Mouse (Mus musculus): ENCODE results near the gene Ccdc62. TPM values are rescaled to one million over a fixed set of nuclear protein-coding genes. Genes with fewer than 3 reads are reported as not detected.

Gene Ccdc62
- polyA plus RNA-seq, 1 experiment from 2014 or later = 4.7 TPM

- Histone ChIP-seq H3K9me3 (no peaks in the 10 kb centered on the region), H3K27ac (no peak overlapping the region), H3K36me3 (peaks cover 38% of the 10 kb centered on the region), H3K4me3 (replicated peaks) (no peak overlapping the region), H3K27me3 (replicated peaks) (no peaks in the 10 kb centered on the region), H3K4me1 (replicated peaks) (peaks cover 24% of the 10 kb centered on the region), H3K4me2 (replicated peaks) (no peak overlapping the region), H3K9ac (no peak overlapping the region)
- ATAC-seq = no peak
- 82% methylated on average over 26 of the region's 26 CpGs for WGBS
Observed at GRCm38 (mm10) chr5:124006082-124006873, 75.8 kb downstream of the Ccdc62 start.

- Histone ChIP-seq H3K9ac (no peak overlapping the region), H3K4me2 (replicated peaks) (no peak overlapping the region), H3K27ac (peak overlapping the region; percentile 32; the same call in 1 of the 2 replicates), H3K4me1 (replicated peaks) (peaks cover 30% of the 10 kb centered on the region), H3K36me3 (peaks cover 38% of the 10 kb centered on the region), H3K27me3 (replicated peaks) (no peaks in the 10 kb centered on the region), H3K4me3 (replicated peaks) (no peak overlapping the region), H3K9me3 (no peaks in the 10 kb centered on the region)
- WGBS = 87% methylated on average over 17 of the region's 17 CpGs
- no peak for ATAC-seq
Observed at GRCm38 (mm10) chr5:124006891-124007491, 76.5 kb downstream of the Ccdc62 start.

- Histone ChIP-seq H3K4me2 (replicated peaks) (no peak overlapping the region), H3K9ac (no peak overlapping the region), H3K4me3 (replicated peaks) (no peak overlapping the region), H3K4me1 (replicated peaks) (peaks cover 43% of the 10 kb centered on the region), H3K9me3 (no peaks in the 10 kb centered on the region), H3K36me3 (peaks cover 27% of the 10 kb centered on the region), H3K27ac (peak overlapping the region; percentile 71; the same call in 1 of the 2 replicates), H3K27me3 (replicated peaks) (no peaks in the 10 kb centered on the region)
- 76% methylated on average over 8 of the region's 8 CpGs for WGBS
- no peak for ATAC-seq
Observed at GRCm38 (mm10) chr5:124010077-124010476, 79.6 kb downstream of the Ccdc62 start.

GRCm38 (mm10) chr5:124010910-124011655 lies 80.6 kb downstream of the Ccdc62 start:
- peak overlapping the region; percentile 71 for H3K27ac ChIP-seq
- peaks cover 21% of the 10 kb centered on the region for H3K36me3 ChIP-seq
- no peak overlapping the region for H3K9ac ChIP-seq
- H3K4me2 ChIP-seq (replicated peaks) = peak overlapping the region; percentile 40
- ATAC-seq = peak; percentile 59
- H3K9me3 ChIP-seq = no peaks in the 10 kb centered on the region
- 17% methylated on average over 19 of the region's 19 CpGs for WGBS
- H3K4me1 ChIP-seq (replicated peaks) = peaks cover 43% of the 10 kb centered on the region
- no peaks in the 10 kb centered on the region for H3K27me3 ChIP-seq (replicated peaks)
- H3K4me3 ChIP-seq (replicated peaks) = no peak overlapping the region

- Histone ChIP-seq H3K9me3 (no peaks in the 10 kb centered on the region), H3K4me2 (replicated peaks) (peak overlapping the region; percentile 40), H3K4me1 (replicated peaks) (peaks cover 46% of the 10 kb centered on the region), H3K36me3 (peaks cover 18% of the 10 kb centered on the region), H3K27me3 (replicated peaks) (no peaks in the 10 kb centered on the region), H3K4me3 (replicated peaks) (no peak overlapping the region), H3K9ac (no peak overlapping the region), H3K27ac (peak overlapping the region; percentile 71)
- 32% methylated on average over 8 of the region's 8 CpGs for WGBS
- no peak for ATAC-seq
Observed at GRCm38 (mm10) chr5:124011927-124012326, 81.4 kb downstream of the Ccdc62 start.

GRCm38 (mm10) chr5:124012885-124013284 lies 82.4 kb downstream of the Ccdc62 start:
- no peaks in the 10 kb centered on the region for H3K9me3 ChIP-seq
- H3K9ac ChIP-seq = no peak overlapping the region
- 72% methylated on average over 10 of the region's 10 CpGs for WGBS
- H3K27me3 ChIP-seq (replicated peaks) = no peaks in the 10 kb centered on the region
- H3K4me1 ChIP-seq (replicated peaks) = peaks cover 53% of the 10 kb centered on the region
- no peak overlapping the region for H3K4me2 ChIP-seq (replicated peaks)
- no peak for ATAC-seq
- no peak overlapping the region for H3K27ac ChIP-seq
- no peak overlapping the region for H3K4me3 ChIP-seq (replicated peaks)
- H3K36me3 ChIP-seq = peaks cover 14% of the 10 kb centered on the region; the same call in 1 of the 2 replicates

- no peak overlapping the region for H3K9ac ChIP-seq
- H3K4me1 ChIP-seq (replicated peaks) = peaks cover 53% of the 10 kb centered on the region
- 85% methylated on average over 16 of the region's 16 CpGs for WGBS
- ATAC-seq = no peak
- no peak overlapping the region for H3K4me2 ChIP-seq (replicated peaks)
- no peaks in the 10 kb centered on the region for H3K27me3 ChIP-seq (replicated peaks)
- no peak overlapping the region for H3K27ac ChIP-seq
- H3K9me3 ChIP-seq = no peaks in the 10 kb centered on the region
- peaks cover 12% of the 10 kb centered on the region; the same call in 1 of the 2 replicates for H3K36me3 ChIP-seq
- H3K4me3 ChIP-seq (replicated peaks) = no peak overlapping the region
Observed at GRCm38 (mm10) chr5:124013747-124014146, 83.3 kb downstream of the Ccdc62 start.

GRCm38 (mm10) chr5:124014180-124014579 lies 83.7 kb downstream of the Ccdc62 start:
- Histone ChIP-seq H3K4me1 (replicated peaks) (peaks cover 54% of the 10 kb centered on the region), H3K9me3 (no peaks in the 10 kb centered on the region), H3K27me3 (replicated peaks) (no peaks in the 10 kb centered on the region), H3K27ac (0 out of 2 replicates have a peak overlapping the region, but pooled peaks have one; percentile 32), H3K4me3 (replicated peaks) (no peak overlapping the region), H3K9ac (no peak overlapping the region), H3K4me2 (replicated peaks) (no peak overlapping the region), H3K36me3 (peaks cover 8% of the 10 kb centered on the region; the same call in 1 of the 2 replicates)
- WGBS = 85% methylated on average over 3 of the region's 3 CpGs
- ATAC-seq = no peak

- Histone ChIP-seq H3K4me2 (replicated peaks) (no peak overlapping the region), H3K27ac (peak overlapping the region; percentile 32; the same call in 1 of the 2 replicates), H3K4me1 (replicated peaks) (peaks cover 59% of the 10 kb centered on the region), H3K36me3 (peaks cover 3% of the 10 kb centered on the region; the same call in 1 of the 2 replicates), H3K27me3 (replicated peaks) (no peaks in the 10 kb centered on the region), H3K9me3 (no peaks in the 10 kb centered on the region), H3K4me3 (replicated peaks) (no peak overlapping the region), H3K9ac (no peak overlapping the region; the same call in 1 of the 2 replicates)
- no peak for ATAC-seq
- WGBS = 43% methylated on average over 11 of the region's 11 CpGs
Observed at GRCm38 (mm10) chr5:124014791-124015251, 84.3 kb downstream of the Ccdc62 start.

- no peaks in the 10 kb centered on the region for H3K36me3 ChIP-seq
- 74% methylated on average over 2 of the region's 2 CpGs for WGBS
- no peak overlapping the region for H3K9ac ChIP-seq
- no peaks in the 10 kb centered on the region for H3K27me3 ChIP-seq (replicated peaks)
- H3K4me1 ChIP-seq (replicated peaks) = peaks cover 53% of the 10 kb centered on the region
- H3K9me3 ChIP-seq = no peaks in the 10 kb centered on the region
- no peak overlapping the region for H3K27ac ChIP-seq
- no peak overlapping the region for H3K4me2 ChIP-seq (replicated peaks)
- no peak overlapping the region for H3K4me3 ChIP-seq (replicated peaks)
- ATAC-seq = no peak
Observed at GRCm38 (mm10) chr5:124015727-124016126, 85.2 kb downstream of the Ccdc62 start.

GRCm38 (mm10) chr5:124016291-124016821 lies 85.9 kb downstream of the Ccdc62 start:
- H3K9ac ChIP-seq = no peak overlapping the region
- H3K4me3 ChIP-seq (replicated peaks) = no peak overlapping the region
- WGBS = 80% methylated on average over 7 of the region's 7 CpGs
- H3K4me1 ChIP-seq (replicated peaks) = peaks cover 47% of the 10 kb centered on the region
- no peaks in the 10 kb centered on the region for H3K27me3 ChIP-seq (replicated peaks)
- H3K27ac ChIP-seq = no peak overlapping the region
- no peak for ATAC-seq
- no peaks in the 10 kb centered on the region for H3K36me3 ChIP-seq
- H3K4me2 ChIP-seq (replicated peaks) = no peak overlapping the region
- H3K9me3 ChIP-seq = no peaks in the 10 kb centered on the region

GRCm38 (mm10) chr5:124017941-124018340 lies 87.5 kb downstream of the Ccdc62 start:
- WGBS = 79% methylated on average over 9 of the region's 9 CpGs
- Histone ChIP-seq H3K27me3 (replicated peaks) (no peaks in the 10 kb centered on the region), H3K4me3 (replicated peaks) (no peak overlapping the region), H3K27ac (no peak overlapping the region), H3K4me2 (replicated peaks) (no peak overlapping the region), H3K9me3 (no peaks in the 10 kb centered on the region), H3K9ac (no peak overlapping the region), H3K4me1 (replicated peaks) (peaks cover 31% of the 10 kb centered on the region), H3K36me3 (no peaks in the 10 kb centered on the region)
- ATAC-seq = no peak

Measured in intestine, embryonic 15.5 days (tissue).